Mouse (Mus musculus): ENCODE data around the gene Rabl6. TPM values are rescaled to one million over a fixed set of nuclear protein-coding genes. Genes with fewer than 3 reads are reported as not detected.
A peak's percentile ranks its signal among the peaks of the same experiment; 100 is the strongest.
"Not testable (repeated sequence)": the region's sequence is repeated elsewhere in the genome, so short reads cannot be mapped to it uniquely, and the experiment has no call there.

Gene Rabl6
- polyA plus RNA-seq, 1 experiment from 2014 or later = 74.0 TPM

DNA sequence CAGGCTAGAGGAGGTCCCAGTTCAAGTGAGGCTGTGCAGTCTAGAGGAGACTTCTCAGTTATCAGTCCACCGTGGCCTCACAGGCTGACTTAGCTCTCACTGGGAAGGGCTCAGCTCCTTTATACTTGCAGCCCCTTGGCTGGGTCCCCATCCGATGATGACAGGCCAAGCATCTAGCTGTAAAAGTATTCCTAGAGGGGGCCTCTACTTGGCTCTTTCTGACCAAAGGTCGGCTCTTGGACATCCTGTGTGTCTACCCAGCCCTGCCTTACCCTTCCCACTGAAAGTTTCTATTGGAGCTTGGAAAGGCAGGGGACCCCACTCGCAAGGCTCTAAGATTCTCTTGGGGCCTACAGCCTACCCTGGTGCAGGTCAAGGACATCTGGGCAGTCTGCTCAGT is 37.1 kb downstream of the Rabl6 start:
- Histone ChIP-seq H3K9ac (no peak overlapping the region), H3K4me2 (no peak overlapping the region), H3K4me3 (no peak overlapping the region), H3K4me1 (peaks cover 23% of the 10 kb centered on the region), H3K36me3 (peaks cover 34% of the 10 kb centered on the region), H3K27ac (no peak overlapping the region), H3K27me3 (peaks cover 7% of the 10 kb centered on the region), H3K9me3 (no peaks in the 10 kb centered on the region)
- ATAC-seq (ENCODE audit: borderline replicate concordance, extremely low read depth, low FRiP score, low TSS enrichment) = no peak
- WGBS = 85% methylated on average over 4 of the region's 4 CpGs

DNA sequence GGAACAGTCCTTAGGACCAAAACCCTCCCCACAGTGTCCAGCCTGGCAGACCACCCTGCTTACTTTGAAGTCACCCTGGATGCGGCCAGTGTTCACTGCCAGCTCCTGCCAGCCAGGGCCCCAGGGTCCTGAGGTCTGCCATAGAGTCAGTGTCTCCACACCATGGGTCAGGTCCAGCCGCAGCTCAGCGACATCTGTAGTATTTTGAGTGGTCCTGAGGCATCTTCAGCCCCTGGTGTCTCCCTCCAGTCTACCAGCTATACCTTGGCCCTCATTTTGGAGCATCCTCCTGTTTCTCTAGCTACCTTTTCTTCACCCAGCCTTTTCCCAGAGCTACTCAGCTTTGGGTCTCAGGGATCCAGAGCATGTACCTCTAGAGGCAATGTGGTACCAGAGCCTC is 39.0 kb downstream of the Rabl6 start:
- peaks cover 14% of the 10 kb centered on the region for H3K4me1 ChIP-seq
- H3K27ac ChIP-seq = no peak overlapping the region
- H3K4me2 ChIP-seq = no peak overlapping the region
- H3K36me3 ChIP-seq = peaks cover 51% of the 10 kb centered on the region
- H3K27me3 ChIP-seq = no peaks in the 10 kb centered on the region
- H3K4me3 ChIP-seq = no peak overlapping the region
- no peaks in the 10 kb centered on the region for H3K9me3 ChIP-seq
- no peak for ATAC-seq (ENCODE audit: borderline replicate concordance, extremely low read depth, low FRiP score, low TSS enrichment)
- WGBS = 94% methylated on average over 3 of the region's 3 CpGs
- no peak overlapping the region for H3K9ac ChIP-seq

DNA sequence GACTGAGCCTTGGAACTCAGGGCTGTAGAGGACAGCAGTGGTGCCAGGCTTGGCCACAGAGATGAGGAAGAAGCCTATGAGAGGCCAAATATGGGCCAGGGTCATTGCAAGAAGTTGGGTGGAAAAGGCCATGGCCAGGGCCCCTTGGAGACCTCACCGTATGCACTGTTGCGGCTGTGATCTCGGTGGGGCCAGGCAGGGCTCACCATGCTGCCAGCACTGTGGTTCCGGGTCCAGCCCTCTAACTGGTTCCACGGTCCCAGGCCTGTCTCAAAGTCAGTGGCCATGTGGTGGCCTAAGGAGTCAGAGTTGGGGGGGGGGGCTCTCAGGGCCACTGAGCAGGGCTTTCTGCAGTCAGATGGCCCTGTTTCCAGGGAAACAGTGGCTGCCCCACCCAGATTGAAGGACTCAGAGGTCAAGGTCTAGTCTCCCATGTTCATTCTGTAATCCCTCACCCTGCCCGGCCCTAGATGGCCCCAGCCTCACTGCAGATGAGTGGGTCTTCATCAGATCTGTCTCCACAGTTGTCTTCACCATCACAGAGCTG is 39.8 kb downstream of the Rabl6 start:
- H3K9me3 ChIP-seq = no peaks in the 10 kb centered on the region
- H3K9ac ChIP-seq = no peak overlapping the region
- ATAC-seq (ENCODE audit: borderline replicate concordance, extremely low read depth, low FRiP score, low TSS enrichment) = no peak
- H3K36me3 ChIP-seq = peaks cover 58% of the 10 kb centered on the region
- H3K27ac ChIP-seq = no peak overlapping the region
- H3K27me3 ChIP-seq = no peaks in the 10 kb centered on the region
- H3K4me2 ChIP-seq = no peak overlapping the region
- 88% methylated on average over 6 of the region's 6 CpGs for WGBS
- H3K4me1 ChIP-seq = peaks cover 7% of the 10 kb centered on the region
- no peak overlapping the region for H3K4me3 ChIP-seq

DNA sequence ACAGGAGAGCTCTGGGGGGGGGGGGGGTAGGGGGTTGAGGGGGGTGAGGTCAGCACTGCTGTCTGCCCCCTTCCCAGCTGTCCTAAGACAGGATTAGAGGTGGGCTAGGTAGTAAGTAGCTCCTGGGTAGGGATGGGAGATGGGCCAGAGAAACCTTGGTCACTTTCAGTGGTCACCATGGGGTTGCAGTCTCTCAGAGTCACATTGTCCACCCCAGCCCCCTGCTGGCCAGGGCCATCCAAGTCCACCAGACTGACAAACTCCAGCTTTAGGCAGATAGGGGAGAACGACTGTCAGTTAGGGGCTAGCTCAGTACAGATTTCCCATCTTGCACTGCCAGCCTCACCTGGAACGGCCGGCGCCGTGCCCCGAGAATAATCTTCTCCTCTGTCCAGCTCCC is 41.8 kb downstream of the Rabl6 start:
- Histone ChIP-seq H3K9ac (no peak overlapping the region), H3K27ac (no peak overlapping the region), H3K4me2 (no peak overlapping the region), H3K4me1 (no peaks in the 10 kb centered on the region), H3K4me3 (no peak overlapping the region), H3K27me3 (no peaks in the 10 kb centered on the region), H3K36me3 (peaks cover 71% of the 10 kb centered on the region), H3K9me3 (no peaks in the 10 kb centered on the region)
- ATAC-seq (ENCODE audit: borderline replicate concordance, extremely low read depth, low FRiP score, low TSS enrichment) = no peak
- WGBS = 77% methylated on average over 6 of the region's 6 CpGs

DNA sequence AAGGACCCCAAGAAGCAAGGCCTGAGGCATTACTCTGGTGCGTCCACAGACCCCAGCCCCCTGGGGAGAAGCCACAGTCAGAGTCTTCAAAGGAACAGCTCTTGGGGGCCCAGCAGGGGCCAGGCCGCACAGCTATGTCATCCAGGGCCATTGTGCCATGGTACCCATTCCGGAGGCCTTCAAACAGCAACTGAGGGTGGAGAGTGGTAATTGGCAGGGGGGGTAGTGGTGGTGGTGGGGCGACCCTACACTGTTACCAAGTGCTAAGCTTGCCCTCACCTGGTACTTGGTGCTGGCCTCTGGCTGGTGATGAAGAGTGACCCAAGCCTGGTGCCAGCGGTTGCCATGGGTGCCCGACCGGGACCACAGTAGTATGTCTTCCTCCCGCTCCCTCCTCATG is 42.6 kb downstream of the Rabl6 start:
- no peak for ATAC-seq (ENCODE audit: borderline replicate concordance, extremely low read depth, low FRiP score, low TSS enrichment)
- Histone ChIP-seq H3K9me3 (no peaks in the 10 kb centered on the region), H3K36me3 (peaks cover 75% of the 10 kb centered on the region), H3K4me2 (no peak overlapping the region), H3K27me3 (no peaks in the 10 kb centered on the region), H3K27ac (no peak overlapping the region), H3K9ac (no peak overlapping the region), H3K4me1 (no peaks in the 10 kb centered on the region), H3K4me3 (no peak overlapping the region)
- WGBS = 91% methylated on average over 8 of the region's 8 CpGs

DNA sequence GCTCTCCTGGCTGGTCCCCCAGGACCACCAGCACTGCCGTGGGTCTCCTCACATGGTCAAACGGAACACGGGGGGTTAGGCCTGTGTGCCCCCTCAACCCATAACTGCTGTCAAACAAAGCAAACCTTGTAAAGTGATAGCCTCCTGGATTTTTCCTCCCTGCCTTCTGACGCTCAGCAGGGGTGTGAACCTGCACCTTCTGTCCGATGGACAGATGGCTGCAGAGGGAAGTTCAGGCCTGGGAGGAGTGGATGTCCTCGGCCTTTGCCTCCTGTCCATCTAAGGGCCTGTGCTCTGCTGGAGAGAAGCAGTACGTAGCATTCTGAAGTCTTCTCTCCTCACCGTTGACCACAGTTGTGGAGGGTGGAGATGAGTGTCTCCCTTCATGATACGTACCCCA is 46.4 kb downstream of the Rabl6 start:
- Histone ChIP-seq H3K9ac (no peak overlapping the region), H3K27ac (no peak overlapping the region), H3K4me2 (no peak overlapping the region), H3K4me1 (peaks cover 15% of the 10 kb centered on the region), H3K9me3 (no peaks in the 10 kb centered on the region), H3K36me3 (peaks cover 58% of the 10 kb centered on the region), H3K27me3 (no peaks in the 10 kb centered on the region), H3K4me3 (no peak overlapping the region)
- 74% methylated on average over 9 of the region's 9 CpGs for WGBS
- no peak for ATAC-seq (ENCODE audit: borderline replicate concordance, extremely low read depth, low FRiP score, low TSS enrichment)

DNA sequence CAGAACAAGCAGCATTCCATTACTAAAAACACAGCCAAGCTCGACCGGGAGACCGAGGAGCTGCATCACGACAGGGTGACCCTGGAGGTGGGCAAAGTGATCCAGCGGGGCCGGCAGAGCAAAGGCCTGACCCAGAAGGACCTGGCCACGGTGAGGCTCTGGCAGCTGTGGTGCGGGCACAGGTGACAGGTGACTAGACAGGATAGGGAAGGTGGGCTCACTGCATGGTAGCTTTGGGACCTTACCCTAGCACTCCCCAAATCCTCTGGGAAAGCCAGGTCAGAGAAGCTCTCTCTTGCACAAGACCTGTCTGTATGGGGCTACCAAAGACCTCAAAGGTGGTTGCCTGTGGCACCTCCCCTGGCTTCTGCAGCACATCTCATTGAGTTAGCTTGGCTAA is 47.8 kb downstream of the Rabl6 start:
- Histone ChIP-seq H3K36me3 (peaks cover 54% of the 10 kb centered on the region), H3K4me1 (peaks cover 21% of the 10 kb centered on the region), H3K4me2 (no peak overlapping the region), H3K4me3 (no peak overlapping the region), H3K27me3 (no peaks in the 10 kb centered on the region), H3K9me3 (no peaks in the 10 kb centered on the region), H3K9ac (no peak overlapping the region), H3K27ac (no peak overlapping the region)
- no peak for ATAC-seq (ENCODE audit: borderline replicate concordance, extremely low read depth, low FRiP score, low TSS enrichment)
- WGBS = 85% methylated on average over 8 of the region's 8 CpGs

DNA sequence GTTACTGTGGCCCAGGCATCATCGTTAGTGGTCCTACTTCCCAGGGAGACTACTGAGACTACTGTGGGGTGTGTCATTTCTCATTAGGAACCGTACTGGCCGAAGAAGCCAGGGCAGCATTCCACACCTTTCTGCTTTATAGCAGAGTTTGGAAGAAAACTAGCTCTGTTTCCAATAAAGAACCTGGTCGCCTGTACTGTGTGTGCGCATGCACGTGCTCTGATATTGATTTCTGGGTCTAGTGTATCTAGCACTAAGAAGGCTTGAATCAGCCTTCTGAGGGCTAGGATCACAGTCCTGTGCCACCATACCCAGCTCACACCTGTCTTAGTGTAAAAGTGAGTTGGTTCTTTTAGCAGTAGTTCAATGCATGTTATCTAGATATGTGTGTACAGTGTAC is 49.5 kb downstream of the Rabl6 start:
- H3K4me3 ChIP-seq = peak overlapping the region; percentile 99
- H3K27ac ChIP-seq = no peak overlapping the region
- peak overlapping the region; percentile 91 for H3K4me2 ChIP-seq
- ATAC-seq (ENCODE audit: borderline replicate concordance, extremely low read depth, low FRiP score, low TSS enrichment) = no peak
- H3K36me3 ChIP-seq = peaks cover 36% of the 10 kb centered on the region
- H3K9me3 ChIP-seq = no peaks in the 10 kb centered on the region
- 65% methylated on average over 6 of the region's 6 CpGs for WGBS
- no peaks in the 10 kb centered on the region for H3K27me3 ChIP-seq
- peak overlapping the region; percentile 95 for H3K9ac ChIP-seq
- peaks cover 21% of the 10 kb centered on the region for H3K4me1 ChIP-seq

DNA sequence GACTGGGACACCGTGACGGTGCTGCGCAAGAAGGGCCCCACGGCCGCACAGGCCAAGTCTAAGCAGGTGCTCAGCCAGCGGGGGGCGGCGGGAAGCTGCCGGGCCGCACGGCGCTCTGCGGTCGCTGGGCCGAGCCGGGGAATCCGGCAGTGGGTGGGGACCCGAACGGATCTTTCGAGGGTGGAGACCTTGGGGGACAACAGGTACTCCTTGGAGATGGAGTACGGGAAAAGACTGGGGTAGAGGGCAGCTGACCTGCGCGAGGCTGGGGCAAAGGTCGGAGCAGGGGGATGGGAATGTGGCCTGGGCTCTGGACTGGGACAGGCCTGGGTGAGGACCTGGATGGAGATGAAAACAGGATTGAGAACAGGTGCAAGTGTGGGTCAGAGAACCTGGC is 50.4 kb downstream of the Rabl6 start:
- Histone ChIP-seq H3K27me3 (no peaks in the 10 kb centered on the region), H3K4me3 (peak overlapping the region; percentile 99), H3K4me1 (peaks cover 21% of the 10 kb centered on the region), H3K36me3 (peaks cover 28% of the 10 kb centered on the region), H3K9ac (peak overlapping the region; percentile 95), H3K9me3 (no peaks in the 10 kb centered on the region), H3K4me2 (peak overlapping the region; percentile 91), H3K27ac (peak overlapping the region; percentile 70)
- WGBS = under 1% methylated on average over 24 of the region's 24 CpGs
- ATAC-seq (ENCODE audit: borderline replicate concordance, extremely low read depth, low FRiP score, low TSS enrichment) = peak; percentile 43

DNA sequence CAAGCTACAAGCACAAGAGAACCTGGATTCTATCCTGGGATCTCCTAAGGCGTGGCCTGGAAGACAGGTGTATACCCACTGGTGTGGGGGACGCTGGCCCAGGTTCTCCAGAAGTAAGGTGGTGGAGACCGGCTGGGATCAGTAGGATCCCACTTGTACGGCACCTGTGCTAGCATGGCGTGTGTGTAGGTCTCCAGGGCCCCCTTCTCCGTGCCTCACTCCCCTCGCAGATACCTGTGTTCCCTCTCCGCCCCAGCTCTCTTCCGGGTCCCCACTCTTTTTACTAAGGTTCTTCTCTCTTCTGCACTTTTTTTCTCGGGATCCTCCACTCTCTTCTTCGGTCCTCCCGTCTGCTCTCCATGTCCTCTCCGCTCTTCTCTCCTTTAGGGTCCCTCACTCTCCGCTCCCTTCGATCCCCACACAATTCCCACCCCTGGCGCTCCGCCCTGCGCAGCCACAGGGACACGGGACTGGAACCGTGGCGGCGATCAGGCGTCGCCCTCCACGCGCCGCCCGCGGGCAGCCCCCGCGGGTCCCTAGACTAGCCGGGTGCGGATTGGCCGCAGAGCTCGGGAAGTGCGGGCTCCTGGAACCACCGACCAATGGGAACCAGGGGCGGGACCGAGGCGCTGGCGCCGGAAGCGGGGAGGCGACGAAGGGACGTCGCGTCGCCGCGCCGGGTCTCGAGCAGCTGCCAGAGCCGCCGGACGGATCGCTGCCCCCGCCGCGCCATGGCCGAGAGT is 50.9 kb downstream of the Rabl6 start, which contains the start of gene Edf1:
TSS of gene Edf1 (plus strand) at position 627 of the 743 bp plus-strand sequence.
- H3K4me3 ChIP-seq = peak within 1 kb of the TSS; percentile 99
- H3K4me1 ChIP-seq = peaks cover 21% of the 10 kb centered on the region
- H3K9ac ChIP-seq = peak within 1 kb of the TSS; percentile 95
- peak within 1 kb of the TSS; percentile 91 for H3K4me2 ChIP-seq
- peak within 1 kb of the TSS; percentile 81 for H3K27ac ChIP-seq
- H3K36me3 ChIP-seq = peaks cover 22% of the 10 kb centered on the region
- peak; percentile 98 for ATAC-seq (ENCODE audit: borderline replicate concordance, extremely low read depth, low FRiP score, low TSS enrichment)
- H3K27me3 ChIP-seq = no peaks in the 10 kb centered on the region
- WGBS = under 1% methylated on average over 61 of the region's 61 CpGs
- H3K9me3 ChIP-seq = no peaks in the 10 kb centered on the region

DNA sequence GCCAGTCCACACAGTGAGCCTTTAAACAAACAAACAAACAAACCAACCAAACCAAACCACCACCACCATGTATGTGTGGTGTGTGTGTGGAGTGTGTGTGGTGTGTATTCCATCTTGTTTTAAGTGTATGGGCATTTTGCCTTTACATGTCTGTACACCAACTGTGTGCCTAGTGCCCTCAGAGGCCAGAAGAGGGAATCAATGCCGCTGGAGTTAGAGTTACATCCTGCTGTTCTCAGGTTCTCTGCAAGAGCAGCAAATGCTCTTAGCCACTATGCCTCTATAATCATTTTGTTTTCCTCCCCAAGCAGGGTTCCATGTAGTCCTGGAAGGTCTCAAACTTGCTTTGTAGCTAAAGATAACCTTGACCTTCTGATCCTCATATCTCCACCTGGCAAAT is 52.0 kb downstream of the Rabl6 start:
- WGBS = 50% methylated on average over 1 of the region's 1 CpGs
- Histone ChIP-seq H3K27me3 (no peaks in the 10 kb centered on the region), H3K27ac (no peak overlapping the region), H3K9me3 (no peaks in the 10 kb centered on the region), H3K9ac (no peak overlapping the region), H3K4me1 (peaks cover 21% of the 10 kb centered on the region), H3K4me2 (no peak overlapping the region), H3K4me3 (no peak overlapping the region), H3K36me3 (peaks cover 11% of the 10 kb centered on the region)
- no peak for ATAC-seq (ENCODE audit: borderline replicate concordance, extremely low read depth, low FRiP score, low TSS enrichment)

DNA sequence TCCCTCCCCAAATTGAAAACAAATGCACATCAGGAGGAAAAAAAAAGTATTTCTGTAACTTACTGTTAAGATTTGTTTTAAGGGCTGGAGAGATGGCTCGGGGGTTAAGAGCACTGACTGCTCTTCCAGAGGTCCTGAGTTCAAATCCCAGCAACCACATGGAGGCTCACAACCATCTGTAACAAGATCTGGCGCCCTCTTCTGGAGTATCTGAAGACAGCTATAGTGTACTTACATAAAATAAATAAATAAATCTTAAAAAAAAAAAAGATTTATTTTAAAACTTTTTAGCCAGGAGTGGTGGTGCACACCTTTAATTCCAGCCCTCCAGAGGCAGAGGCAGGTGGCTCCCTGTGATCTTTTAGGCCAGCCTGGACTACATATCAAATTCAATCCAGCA is 52.8 kb downstream of the Rabl6 start:
- H3K9me3 ChIP-seq; H3K27ac ChIP-seq; ATAC-seq (ENCODE audit: borderline replicate concordance, extremely low read depth, low FRiP score, low TSS enrichment); H3K4me3 ChIP-seq; H3K36me3 ChIP-seq; H3K9ac ChIP-seq; H3K4me2 ChIP-seq; H3K27me3 ChIP-seq: not testable (repeated sequence)
- peaks cover 21% of the 10 kb centered on the region for H3K4me1 ChIP-seq
- 53% methylated on average over 2 of the region's 2 CpGs for whole genome bisulfite sequencing

All from lung, embryonic 15.5 days (tissue).